Mouse (Mus musculus): ENCODE measurements around the gene Nek9. TPM values are rescaled to one million over a fixed set of nuclear protein-coding genes. Genes with fewer than 3 reads are reported as not detected.

Gene Nek9
- polyA plus RNA-seq, 1 experiment from 2014 or later, result 19.4 TPM

DNA sequence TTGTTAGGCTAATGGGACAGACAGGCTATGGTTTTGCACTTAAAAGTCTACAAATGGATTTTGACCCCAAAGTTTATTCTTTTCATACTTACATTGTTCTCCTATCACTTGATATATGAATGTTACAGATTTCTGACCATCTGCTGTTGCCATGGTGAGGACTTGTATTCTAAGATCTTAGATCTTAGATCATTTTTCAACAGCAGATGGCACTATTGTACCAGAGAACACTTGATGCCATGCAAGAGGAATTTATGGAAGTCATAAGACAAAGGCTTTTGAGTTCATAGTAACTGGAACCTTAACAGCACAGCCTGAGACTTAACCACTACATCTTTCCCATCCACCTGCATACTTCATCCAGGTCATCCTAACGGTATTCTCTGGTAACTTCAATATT lies 2.0 kb upstream of the Nek9 start:
- no peaks in the 10 kb centered on the region for H3K9me3 ChIP-seq (ENCODE audit: control insufficient read depth, low read length)
- ATAC-seq (ENCODE audit: low read depth) (0 out of 2 replicates have a peak, but pooled peaks have one; percentile 20), DNase-seq (ENCODE audit: low spot score) (peak; percentile 93)
- H3K27ac ChIP-seq (replicated peaks; ENCODE audit: low read depth, low read length), result no peak overlapping the region
- H3K9ac ChIP-seq (ENCODE audit: low read depth, low read length), result no peak overlapping the region
- no peaks in the 10 kb centered on the region for H3K27me3 ChIP-seq (replicated peaks; ENCODE audit: control insufficient read depth, insufficient read depth, low read length)
- H3K4me2 ChIP-seq (ENCODE audit: low read depth, low read length), result no peak overlapping the region
- WGBS, result 50% methylated on average over 1 of the region's 1 CpGs
- peaks cover 23% of the 10 kb centered on the region for H3K36me3 ChIP-seq (ENCODE audit: control insufficient read depth, insufficient read depth, low read length)
- H3K4me3 ChIP-seq (ENCODE audit: low read depth, low read length), result no peak overlapping the region
- peaks cover 6% of the 10 kb centered on the region; the same call in 1 of the 2 replicates for H3K4me1 ChIP-seq (ENCODE audit: control insufficient read depth, insufficient read depth, low read length)

DNA sequence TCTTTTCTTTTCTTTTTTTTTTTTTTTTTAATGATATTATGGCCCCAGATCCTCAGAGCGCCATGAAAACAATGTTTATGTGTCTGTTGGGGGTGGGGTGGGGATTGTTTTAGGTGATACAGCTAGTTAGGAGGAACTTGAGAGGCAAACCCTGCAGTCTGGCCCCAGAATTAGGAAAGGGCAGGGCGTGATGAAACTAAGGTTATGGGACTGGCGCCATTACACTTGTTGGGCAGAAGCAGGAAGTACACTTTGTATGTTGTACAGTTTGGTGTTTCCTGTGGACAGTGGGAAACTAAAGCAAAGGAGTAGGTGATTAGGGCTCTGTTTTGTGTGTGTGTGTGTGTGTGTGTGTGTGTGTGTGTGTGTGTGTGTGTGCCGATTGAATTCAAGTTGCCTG lies 785 bp upstream of the Nek9 start:
- no peaks in the 10 kb centered on the region for H3K27me3 ChIP-seq (replicated peaks; ENCODE audit: control insufficient read depth, insufficient read depth, low read length)
- DNase-seq (ENCODE audit: low spot score), result no peak
- no peaks in the 10 kb centered on the region for H3K9me3 ChIP-seq (ENCODE audit: control insufficient read depth, low read length)
- H3K9ac ChIP-seq (ENCODE audit: low read depth, low read length), result peak overlapping the region; percentile 96; the same call in 1 of the 2 replicates
- WGBS, result 44% methylated on average over 4 of the region's 4 CpGs
- H3K4me2 ChIP-seq (ENCODE audit: low read depth, low read length), result peak overlapping the region; percentile 77
- no peak overlapping the region; the same call in 1 of the 2 replicates for H3K27ac ChIP-seq (replicated peaks; ENCODE audit: low read depth, low read length)
- no peak for ATAC-seq (ENCODE audit: low read depth)
- peaks cover 33% of the 10 kb centered on the region for H3K36me3 ChIP-seq (ENCODE audit: control insufficient read depth, insufficient read depth, low read length)
- H3K4me3 ChIP-seq (ENCODE audit: low read depth, low read length), result peak overlapping the region; percentile 98
- peaks cover 6% of the 10 kb centered on the region; the same call in 1 of the 2 replicates for H3K4me1 ChIP-seq (ENCODE audit: control insufficient read depth, insufficient read depth, low read length)

DNA sequence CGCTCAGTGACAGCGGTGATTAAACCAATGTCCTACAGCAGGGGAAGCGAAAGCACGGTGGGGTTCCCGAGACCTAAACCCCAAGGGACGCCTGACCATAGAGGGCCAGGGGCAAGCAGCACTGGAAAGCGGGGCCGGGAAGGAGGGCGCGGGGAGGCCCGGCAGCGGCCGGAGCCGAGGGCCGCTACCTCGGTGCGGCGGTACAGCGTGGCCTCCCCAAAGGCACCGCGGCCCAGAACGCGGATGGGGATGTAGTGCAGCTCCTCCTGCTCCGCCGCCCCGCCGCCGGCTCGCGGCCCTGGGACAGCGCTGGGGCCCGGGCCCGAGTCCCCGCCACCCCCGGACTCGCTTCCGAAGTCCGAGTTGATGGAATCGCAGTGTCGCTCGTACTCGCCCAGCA lies 347 bp downstream of the Nek9 start:
- DNase-seq (ENCODE audit: low spot score) (peak; percentile 16), ATAC-seq (ENCODE audit: low read depth) (peak; percentile 67)
- Histone ChIP-seq H3K36me3 (ENCODE audit: control insufficient read depth, insufficient read depth, low read length) (peaks cover 44% of the 10 kb centered on the region), H3K9ac (ENCODE audit: low read depth, low read length) (peak overlapping the region; percentile 96), H3K27me3 (replicated peaks; ENCODE audit: control insufficient read depth, insufficient read depth, low read length) (no peaks in the 10 kb centered on the region), H3K4me1 (ENCODE audit: control insufficient read depth, insufficient read depth, low read length) (peaks cover 6% of the 10 kb centered on the region; the same call in 1 of the 2 replicates), H3K9me3 (ENCODE audit: control insufficient read depth, low read length) (no peaks in the 10 kb centered on the region), H3K27ac (replicated peaks; ENCODE audit: low read depth, low read length) (peak overlapping the region; percentile 82), H3K4me2 (ENCODE audit: low read depth, low read length) (peak overlapping the region; percentile 77), H3K4me3 (ENCODE audit: low read depth, low read length) (peak overlapping the region; percentile 98)
- WGBS, result 1% methylated on average over 17 of the region's 42 CpGs

DNA sequence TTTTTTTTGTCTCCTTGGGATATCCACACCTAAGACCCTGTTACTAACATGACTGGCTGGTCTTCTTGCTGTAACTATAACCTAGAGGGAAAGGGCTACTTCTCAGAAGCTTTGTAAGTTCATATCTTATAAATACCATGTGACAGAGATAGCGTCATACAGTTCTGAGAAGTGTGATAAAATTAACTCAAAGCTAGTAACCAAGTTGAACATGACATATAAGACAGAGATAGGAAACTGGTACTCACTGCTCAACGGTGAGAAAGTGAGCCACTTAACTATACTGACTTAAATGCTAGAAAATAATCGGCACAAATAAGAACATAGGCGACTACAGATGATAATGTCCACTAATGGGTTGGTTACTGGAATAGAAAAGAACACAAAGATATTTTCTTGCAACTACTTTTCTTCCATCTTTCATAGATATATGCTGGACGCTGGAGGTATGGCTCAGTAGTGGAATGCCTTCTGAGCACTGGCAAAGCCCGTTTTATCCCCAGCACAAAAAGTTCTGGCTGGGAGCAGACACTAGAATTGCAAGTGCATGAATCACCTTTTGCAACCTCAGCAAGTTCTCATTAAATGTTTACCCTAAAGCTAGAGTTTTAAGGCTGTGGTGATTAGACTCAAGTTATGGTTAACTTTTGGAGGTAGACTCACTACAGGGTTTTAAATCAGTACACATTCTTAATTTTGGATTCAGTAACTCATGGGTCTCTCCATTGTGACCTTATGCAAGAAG lies 1.4 kb downstream of the Nek9 start:
- Histone ChIP-seq H3K4me2 (ENCODE audit: low read depth, low read length) (peak overlapping the region; percentile 77), H3K27me3 (replicated peaks; ENCODE audit: control insufficient read depth, insufficient read depth, low read length) (no peaks in the 10 kb centered on the region), H3K27ac (replicated peaks; ENCODE audit: low read depth, low read length) (no peak overlapping the region), H3K9me3 (ENCODE audit: control insufficient read depth, low read length) (no peaks in the 10 kb centered on the region), H3K36me3 (ENCODE audit: control insufficient read depth, insufficient read depth, low read length) (peaks cover 50% of the 10 kb centered on the region), H3K4me3 (ENCODE audit: low read depth, low read length) (peak overlapping the region; percentile 98), H3K9ac (ENCODE audit: low read depth, low read length) (peak overlapping the region; percentile 96; the same call in 1 of the 2 replicates), H3K4me1 (ENCODE audit: control insufficient read depth, insufficient read depth, low read length) (peaks cover 6% of the 10 kb centered on the region; the same call in 1 of the 2 replicates)
- ATAC-seq (ENCODE audit: low read depth), result no peak
- DNase-seq (ENCODE audit: low spot score), result no peak
- WGBS, result 83% methylated on average over 6 of the region's 6 CpGs

DNA sequence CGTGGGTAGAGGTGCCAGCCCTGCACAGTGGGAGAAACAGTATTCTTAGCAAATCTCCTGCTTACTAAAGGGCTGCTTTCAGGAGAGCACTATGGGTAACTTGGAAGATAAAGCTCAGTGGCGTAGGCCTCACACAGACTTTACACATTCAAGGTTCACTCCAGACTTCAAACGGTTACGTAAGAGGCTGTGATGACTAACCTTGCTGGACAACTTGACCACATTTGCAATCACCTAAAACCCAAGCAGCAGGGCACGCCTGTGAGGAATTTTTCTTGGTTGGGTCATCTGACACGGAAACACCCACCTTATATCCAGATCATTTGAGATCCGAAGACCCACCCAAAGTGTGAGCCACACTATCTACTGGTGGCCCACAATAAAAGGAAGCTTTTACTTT lies 9.0 kb downstream of the Nek9 start:
- peaks cover 96% of the 10 kb centered on the region for H3K36me3 ChIP-seq (ENCODE audit: control insufficient read depth, insufficient read depth, low read length)
- no peak overlapping the region for H3K4me2 ChIP-seq (ENCODE audit: low read depth, low read length)
- H3K27me3 ChIP-seq (replicated peaks; ENCODE audit: control insufficient read depth, insufficient read depth, low read length), result no peaks in the 10 kb centered on the region
- H3K4me3 ChIP-seq (ENCODE audit: low read depth, low read length), result no peak overlapping the region
- ATAC-seq (ENCODE audit: low read depth), result no peak
- 90% methylated on average over 7 of the region's 7 CpGs for WGBS
- no peaks in the 10 kb centered on the region for H3K4me1 ChIP-seq (ENCODE audit: control insufficient read depth, insufficient read depth, low read length)
- no peaks in the 10 kb centered on the region for H3K9me3 ChIP-seq (ENCODE audit: control insufficient read depth, low read length)
- no peak overlapping the region for H3K9ac ChIP-seq (ENCODE audit: low read depth, low read length)
- DNase-seq (ENCODE audit: low spot score), result no peak
- no peak overlapping the region for H3K27ac ChIP-seq (replicated peaks; ENCODE audit: low read depth, low read length)

GRCm38 (mm10) chr12:85308651-85309050 lies 30.5 kb downstream of the Nek9 start:
- no peak overlapping the region for H3K9ac ChIP-seq (ENCODE audit: low read depth, low read length)
- H3K4me3 ChIP-seq (ENCODE audit: low read depth, low read length), result no peak overlapping the region
- ATAC-seq (ENCODE audit: low read depth) (no peak), DNase-seq (ENCODE audit: low spot score) (no peak)
- H3K9me3 ChIP-seq (ENCODE audit: control insufficient read depth, low read length), result no peaks in the 10 kb centered on the region
- H3K4me2 ChIP-seq (ENCODE audit: low read depth, low read length), result no peak overlapping the region
- WGBS, result 89% methylated on average over 3 of the region's 3 CpGs
- peaks cover 96% of the 10 kb centered on the region for H3K36me3 ChIP-seq (ENCODE audit: control insufficient read depth, insufficient read depth, low read length)
- H3K4me1 ChIP-seq (ENCODE audit: control insufficient read depth, insufficient read depth, low read length), result no peaks in the 10 kb centered on the region
- H3K27me3 ChIP-seq (replicated peaks; ENCODE audit: control insufficient read depth, insufficient read depth, low read length), result no peaks in the 10 kb centered on the region
- H3K27ac ChIP-seq (replicated peaks; ENCODE audit: low read depth, low read length), result no peak overlapping the region

DNA sequence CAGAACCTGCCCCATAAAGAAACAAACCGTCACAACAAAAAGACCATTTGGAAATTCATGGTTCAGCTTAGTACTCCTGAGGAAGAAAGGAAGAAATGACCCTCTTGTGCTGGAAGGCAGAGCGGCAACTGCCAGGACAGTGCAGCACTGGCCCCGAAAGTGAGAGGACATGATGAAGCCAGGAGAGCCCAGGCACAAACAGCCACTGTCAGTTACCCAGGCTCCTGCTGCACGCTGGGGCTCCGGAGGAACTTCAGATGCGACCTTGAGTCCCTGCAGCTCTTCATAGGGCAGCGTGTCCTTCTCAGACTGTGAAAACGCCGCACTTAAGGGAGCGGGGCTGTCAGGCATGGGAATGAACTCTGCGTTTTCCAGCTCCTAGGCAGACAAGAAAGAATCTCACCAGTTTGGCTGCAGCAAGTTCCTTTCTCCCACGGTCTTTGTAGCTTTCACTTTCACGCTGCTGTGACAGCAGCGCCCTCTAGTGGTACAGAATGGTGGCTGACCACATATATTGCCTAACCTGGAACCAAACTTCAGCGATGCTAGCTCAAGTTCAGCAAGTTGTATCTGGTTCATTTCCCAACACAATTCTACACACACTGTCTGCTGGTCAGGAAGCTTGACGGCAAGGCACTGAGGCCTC lies 33.8 kb downstream of the Nek9 start:
- H3K9me3 ChIP-seq (ENCODE audit: control insufficient read depth, low read length), result no peaks in the 10 kb centered on the region
- 0 out of 2 replicates have a peak overlapping the region, but pooled peaks have one; percentile 14 for H3K9ac ChIP-seq (ENCODE audit: low read depth, low read length)
- DNase-seq (ENCODE audit: low spot score) (peak; percentile 92), ATAC-seq (ENCODE audit: low read depth) (peak; percentile 67)
- H3K27ac ChIP-seq (replicated peaks; ENCODE audit: low read depth, low read length), result 0 out of 2 replicates have a peak overlapping the region, but pooled peaks have one; percentile 30
- WGBS, result 49% methylated on average over 15 of the region's 16 CpGs
- H3K27me3 ChIP-seq (replicated peaks; ENCODE audit: control insufficient read depth, insufficient read depth, low read length), result no peaks in the 10 kb centered on the region
- peaks cover 96% of the 10 kb centered on the region for H3K36me3 ChIP-seq (ENCODE audit: control insufficient read depth, insufficient read depth, low read length)
- no peak overlapping the region for H3K4me2 ChIP-seq (ENCODE audit: low read depth, low read length)
- no peak overlapping the region for H3K4me3 ChIP-seq (ENCODE audit: low read depth, low read length)
- H3K4me1 ChIP-seq (ENCODE audit: control insufficient read depth, insufficient read depth, low read length), result no peaks in the 10 kb centered on the region

DNA sequence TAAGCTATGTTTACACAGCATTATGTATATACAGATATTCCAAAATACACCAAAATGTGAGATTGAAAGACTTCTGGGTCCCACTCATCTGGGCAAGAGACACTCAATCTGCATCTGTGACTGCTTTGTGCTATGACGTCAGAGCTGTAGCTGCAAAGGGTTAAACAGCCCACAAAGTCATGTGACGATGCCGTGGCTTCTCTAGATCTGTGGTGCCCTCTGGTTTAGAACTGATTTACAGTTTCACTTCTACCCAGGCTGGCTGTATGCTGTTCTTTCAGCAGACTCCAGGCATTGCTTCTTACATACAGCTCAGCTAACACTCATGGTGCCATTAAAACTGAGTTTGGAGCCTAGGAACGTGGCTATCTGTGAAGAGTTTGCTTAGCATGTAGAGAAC lies 34.4 kb downstream of the Nek9 start:
- Histone ChIP-seq H3K27me3 (replicated peaks; ENCODE audit: control insufficient read depth, insufficient read depth, low read length) (no peaks in the 10 kb centered on the region), H3K36me3 (ENCODE audit: control insufficient read depth, insufficient read depth, low read length) (peaks cover 96% of the 10 kb centered on the region), H3K9me3 (ENCODE audit: control insufficient read depth, low read length) (no peaks in the 10 kb centered on the region), H3K4me3 (ENCODE audit: low read depth, low read length) (no peak overlapping the region), H3K9ac (ENCODE audit: low read depth, low read length) (no peak overlapping the region), H3K4me2 (ENCODE audit: low read depth, low read length) (no peak overlapping the region), H3K27ac (replicated peaks; ENCODE audit: low read depth, low read length) (no peak overlapping the region), H3K4me1 (ENCODE audit: control insufficient read depth, insufficient read depth, low read length) (no peaks in the 10 kb centered on the region)
- 59% methylated on average over 4 of the region's 4 CpGs for WGBS
- DNase-seq (ENCODE audit: low spot score), result no peak
- ATAC-seq (ENCODE audit: low read depth), result no peak

Measured in embryonic facial prominence, embryonic 14.5 days (tissue).